Mouse (Mus musculus) lung, postnatal 0 days (tissue): Measurements from ENCODE around the gene Them7.

Experiments used
- CTCF ChIP-seq: IDR thresholded peaks from 2 replicates; pipeline ENCODE4 v1.5.1; 2016; ENCODE audit warnings: antibody characterized with exemption, mild to moderate bottlenecking
- EP300 ChIP-seq: IDR thresholded peaks from 2 replicates; pipeline ENCODE4 v1.6.1; 2016; ENCODE audit warnings: antibody characterized with exemption, mild to moderate bottlenecking, control low read depth

DNA sequence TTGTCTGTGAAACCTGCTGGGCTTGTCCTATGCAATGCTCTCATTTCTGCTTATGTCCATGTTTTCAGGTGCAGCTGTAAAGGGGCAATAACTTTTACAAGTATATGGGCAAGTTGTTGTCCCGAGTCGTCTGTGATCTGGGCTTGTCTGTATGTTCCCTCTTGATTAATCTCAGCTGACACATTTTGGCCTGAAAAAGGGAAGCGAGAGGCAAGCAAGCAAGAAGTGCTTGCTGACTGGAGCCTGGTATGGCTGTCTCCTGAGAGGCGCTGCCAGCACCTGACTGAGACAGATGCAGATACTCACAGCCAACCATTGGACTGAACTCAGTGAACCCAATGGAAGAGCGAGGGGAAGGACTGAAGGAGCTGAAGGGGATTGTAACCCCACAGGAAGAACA, 193.5 kb downstream of the Them7 start:
- TF ChIP-seq EP300 (no peak), CTCF (no peak)
